Mouse (Mus musculus) ES-Bruce4 (cell line): ENCODE data around the gene Pdss1.

ENCODE experiments used
- CTCF ChIP-seq: IDR thresholded peaks from one replicate; pipeline ENCODE4 v1.8.1; 2011; ENCODE audit warnings: low read depth, low read length
- EP300 ChIP-seq: IDR thresholded peaks from 2 replicates; pipeline ENCODE4 v1.6.1; 2011; ENCODE audit warnings: low read depth, low read length; ENCODE audit not compliant: insufficient read depth

DNA sequence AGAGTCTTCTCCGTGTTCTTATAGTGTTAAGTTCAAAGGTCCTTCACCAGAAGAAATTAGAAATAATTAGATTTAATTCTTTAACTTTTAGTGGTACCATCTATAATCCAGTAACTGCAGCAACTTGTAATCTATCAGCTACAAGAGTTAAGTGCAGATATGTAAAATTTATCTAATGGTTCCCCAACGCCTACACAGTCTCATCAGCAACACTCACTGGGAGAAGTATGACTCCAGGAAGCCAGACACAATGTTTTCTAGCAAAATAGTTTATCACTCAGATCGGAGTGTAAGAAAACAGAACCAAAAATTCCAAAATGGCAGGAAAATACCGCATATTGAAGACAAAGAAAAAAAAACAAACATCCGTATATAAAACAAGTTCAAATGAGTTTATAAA, 60.6 kb downstream of the Pdss1 start:
- TF ChIP-seq EP300 (no peak), CTCF (no peak)
